Mouse (Mus musculus): Measurements from ENCODE around the gene Meis2. TPM values are rescaled to one million over a fixed set of nuclear protein-coding genes. Genes with fewer than 3 reads are reported as not detected.
A peak's percentile ranks its signal among the peaks of the same experiment; 100 is the strongest.

Gene Meis2
- polyA plus RNA-seq, 1 experiment from 2014 or later, result 139 TPM

DNA sequence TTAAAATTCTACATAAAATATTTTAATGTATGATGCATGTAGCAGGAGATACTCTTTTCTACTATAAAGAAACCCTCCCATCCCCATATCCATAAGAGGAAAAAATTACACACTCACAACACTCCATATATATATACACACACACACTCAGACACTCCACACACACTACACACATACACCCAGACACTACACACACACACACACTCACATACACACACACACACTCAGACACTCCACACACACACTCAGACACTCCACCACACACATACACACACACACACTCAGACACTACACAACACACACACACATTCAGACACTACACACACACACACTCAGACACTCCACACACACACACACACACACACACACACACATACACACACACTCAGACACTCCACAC, 85.1 kb downstream of the Meis2 start:
- Histone ChIP-seq H3K36me3 (no peaks in the 10 kb centered on the region), H3K9ac (no peak overlapping the region), H3K4me1 (replicated peaks) (peaks cover 48% of the 10 kb centered on the region), H3K4me2 (no peak overlapping the region), H3K27me3 (no peaks in the 10 kb centered on the region), H3K27ac (peak overlapping the region; percentile 84), H3K4me3 (no peak overlapping the region), H3K9me3 (no peaks in the 10 kb centered on the region)
- ATAC-seq (ENCODE audit: low FRiP score), result peak; percentile 32; the same call in 1 of the 2 replicates

DNA sequence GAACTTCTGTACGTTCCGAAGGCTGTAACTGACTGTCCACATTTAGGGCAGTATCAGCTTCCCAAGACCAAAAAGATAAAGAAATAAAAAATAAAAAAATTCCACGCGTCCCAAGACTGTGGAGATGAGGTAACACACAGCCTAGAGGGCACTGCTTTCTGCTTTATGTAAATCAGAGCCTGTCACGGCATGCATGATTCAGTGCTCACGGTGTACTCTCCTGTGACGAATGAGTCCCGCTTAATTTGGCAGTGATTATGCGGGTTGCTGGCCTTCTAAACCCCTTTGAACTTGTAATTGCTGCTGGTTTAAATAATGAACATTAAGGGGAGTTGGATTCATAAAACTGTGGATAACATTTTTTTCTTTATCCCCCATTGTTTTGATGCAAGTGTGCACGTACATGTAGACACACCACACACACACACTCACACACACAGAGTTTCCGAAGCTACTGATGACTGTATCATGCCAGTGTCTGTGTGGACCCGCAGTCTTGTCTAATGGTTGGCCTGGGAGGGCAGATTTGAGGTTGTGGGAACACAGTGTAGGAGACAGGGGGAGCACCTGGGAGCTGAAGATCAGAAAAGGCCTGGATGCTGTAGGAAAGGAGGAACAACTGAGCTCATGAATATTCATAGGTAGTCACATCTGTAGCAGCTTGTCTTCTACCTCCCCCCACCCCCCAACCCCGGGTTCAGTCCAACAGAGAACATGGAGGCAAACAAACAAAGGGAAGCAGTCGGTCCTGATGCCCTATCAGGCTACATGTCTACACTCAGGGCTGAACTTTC, 85.8 kb downstream of the Meis2 start:
- peaks cover 42% of the 10 kb centered on the region for H3K4me1 ChIP-seq (replicated peaks)
- ATAC-seq (ENCODE audit: low FRiP score), result peak; percentile 82
- H3K9ac ChIP-seq, result no peak overlapping the region
- no peaks in the 10 kb centered on the region for H3K9me3 ChIP-seq
- H3K27me3 ChIP-seq, result no peaks in the 10 kb centered on the region
- no peak overlapping the region for H3K4me2 ChIP-seq
- peak overlapping the region; percentile 84 for H3K27ac ChIP-seq
- H3K36me3 ChIP-seq, result no peaks in the 10 kb centered on the region
- no peak overlapping the region for H3K4me3 ChIP-seq
- 34% methylated on average over 14 of the region's 14 CpGs for WGBS

DNA sequence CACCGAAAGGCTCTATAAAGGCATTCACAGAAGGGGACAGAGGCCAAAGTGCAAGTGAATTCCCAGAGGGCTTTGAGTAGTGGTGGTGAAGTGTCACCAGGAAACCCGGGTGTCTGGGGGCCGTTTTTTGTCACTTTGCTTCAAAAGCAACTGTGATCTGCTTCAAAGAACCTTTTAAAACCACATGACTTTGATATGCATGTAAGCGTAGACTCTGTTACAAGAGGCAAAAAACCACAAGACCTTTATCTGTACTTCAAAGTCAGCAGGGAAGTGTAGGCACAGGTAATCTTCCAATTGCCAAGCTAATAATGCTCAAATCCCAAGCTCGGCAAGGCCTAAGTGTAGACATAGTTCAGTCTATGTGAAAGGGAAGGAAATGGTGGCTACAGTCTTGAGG, 87.0 kb downstream of the Meis2 start:
- H3K4me3 ChIP-seq, result no peak overlapping the region
- H3K9ac ChIP-seq, result no peak overlapping the region
- H3K36me3 ChIP-seq, result no peaks in the 10 kb centered on the region
- no peak overlapping the region for H3K4me2 ChIP-seq
- H3K9me3 ChIP-seq, result no peaks in the 10 kb centered on the region
- ATAC-seq (ENCODE audit: low FRiP score), result no peak
- H3K27me3 ChIP-seq, result no peaks in the 10 kb centered on the region
- peaks cover 31% of the 10 kb centered on the region for H3K4me1 ChIP-seq (replicated peaks)
- 74% methylated on average over 5 of the region's 5 CpGs for WGBS
- H3K27ac ChIP-seq, result peak overlapping the region; percentile 40; the same call in 1 of the 2 replicates

DNA sequence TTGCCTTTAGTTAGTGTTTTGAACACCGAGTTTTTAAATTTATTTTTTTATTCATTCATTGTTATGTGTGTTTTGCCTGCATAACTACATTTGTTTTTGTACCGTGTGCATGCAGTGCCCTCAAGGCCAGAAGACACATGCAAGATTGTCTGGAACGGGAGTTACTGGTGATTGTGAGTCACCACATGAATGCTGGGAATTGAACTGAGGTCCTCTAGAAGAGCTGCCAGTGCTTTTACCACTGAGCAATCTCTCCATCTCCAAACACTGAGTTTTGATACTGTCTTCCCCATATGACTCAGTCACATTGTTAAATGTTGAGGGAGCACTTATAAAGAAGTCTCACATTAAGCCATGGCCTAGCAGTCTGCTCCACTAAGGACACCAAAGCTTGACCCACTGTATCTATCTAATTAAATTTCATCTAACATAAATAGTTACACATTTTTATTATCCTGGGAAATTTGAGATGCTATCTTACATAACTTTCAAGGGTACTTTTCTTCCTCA, 94.3 kb downstream of the Meis2 start:
- Histone ChIP-seq H3K4me3 (no peak overlapping the region), H3K27me3 (no peaks in the 10 kb centered on the region), H3K27ac (no peak overlapping the region), H3K4me2 (no peak overlapping the region), H3K36me3 (no peaks in the 10 kb centered on the region), H3K9ac (no peak overlapping the region), H3K4me1 (replicated peaks) (0 out of 2 replicates have a peak, but pooled peaks cover 7% of the 10 kb centered on the region), H3K9me3 (no peaks in the 10 kb centered on the region)
- ATAC-seq (ENCODE audit: low FRiP score), result no peak
- WGBS, result 89% methylated on average over 3 of the region's 3 CpGs

DNA sequence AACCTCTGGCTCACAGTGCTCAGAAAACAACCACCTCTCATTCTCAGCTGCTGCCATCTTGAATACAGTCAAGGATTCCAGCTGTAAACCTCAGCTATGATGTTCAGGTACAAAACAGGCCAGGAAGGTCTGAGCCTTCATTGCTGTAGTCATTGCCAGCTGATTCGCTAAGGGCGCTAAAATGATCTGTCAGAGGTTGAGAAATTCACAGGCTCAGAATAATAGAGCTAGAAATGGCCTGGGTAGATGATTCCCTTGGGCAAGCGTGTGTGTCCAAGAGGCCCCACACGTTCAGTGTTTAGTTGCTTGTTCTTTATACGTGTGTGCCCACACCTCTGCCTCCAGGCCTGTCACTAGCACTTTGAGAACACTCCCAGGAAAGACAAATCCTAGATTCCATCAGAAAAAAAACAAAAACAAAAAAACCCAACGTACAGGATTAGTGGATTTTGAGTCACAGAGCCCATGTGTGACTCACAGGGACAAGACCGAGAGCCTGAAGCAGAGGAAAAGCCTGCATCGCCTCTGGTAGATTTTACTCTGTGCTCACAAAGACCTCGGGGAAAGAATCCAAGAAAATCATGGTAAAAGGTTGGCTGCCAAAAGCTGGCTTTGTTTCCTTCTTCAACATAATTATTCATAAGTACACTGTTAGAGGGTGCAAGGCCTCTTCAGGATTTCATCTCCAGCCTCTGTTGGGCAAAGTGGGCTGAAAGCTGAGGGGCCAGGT, 95.4 kb downstream of the Meis2 start:
- Histone ChIP-seq H3K27me3 (no peaks in the 10 kb centered on the region), H3K4me3 (no peak overlapping the region), H3K4me2 (no peak overlapping the region), H3K36me3 (no peaks in the 10 kb centered on the region), H3K4me1 (replicated peaks) (peaks cover 15% of the 10 kb centered on the region), H3K9me3 (no peaks in the 10 kb centered on the region), H3K27ac (peak overlapping the region; percentile 48), H3K9ac (no peak overlapping the region)
- no peak for ATAC-seq (ENCODE audit: low FRiP score)
- 81% methylated on average over 9 of the region's 9 CpGs for WGBS

DNA sequence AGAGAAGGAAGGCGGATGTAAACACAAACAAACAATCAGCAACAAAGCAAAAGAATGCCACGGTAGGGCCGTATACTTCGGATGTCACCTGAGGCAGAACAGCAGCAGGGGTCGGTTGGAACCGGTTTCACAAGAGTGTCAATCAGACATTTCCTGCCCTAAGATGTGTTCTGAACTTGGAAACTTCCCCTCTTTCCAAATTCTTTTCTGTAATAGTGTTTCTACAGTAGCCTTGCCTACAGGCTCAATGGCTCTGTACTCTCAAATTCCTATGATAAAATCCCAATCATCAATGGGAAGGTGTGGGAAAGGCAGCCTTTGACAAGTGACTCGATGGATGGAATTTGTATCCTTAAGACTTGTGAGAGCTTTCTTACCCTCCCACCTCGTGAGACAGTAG, 96.4 kb downstream of the Meis2 start:
- Histone ChIP-seq H3K9me3 (no peaks in the 10 kb centered on the region), H3K4me2 (no peak overlapping the region), H3K27me3 (no peaks in the 10 kb centered on the region), H3K36me3 (no peaks in the 10 kb centered on the region), H3K4me3 (no peak overlapping the region), H3K9ac (no peak overlapping the region), H3K4me1 (replicated peaks) (peaks cover 25% of the 10 kb centered on the region), H3K27ac (no peak overlapping the region; the same call in 1 of the 2 replicates)
- WGBS, result 77% methylated on average over 8 of the region's 8 CpGs
- no peak for ATAC-seq (ENCODE audit: low FRiP score)

DNA sequence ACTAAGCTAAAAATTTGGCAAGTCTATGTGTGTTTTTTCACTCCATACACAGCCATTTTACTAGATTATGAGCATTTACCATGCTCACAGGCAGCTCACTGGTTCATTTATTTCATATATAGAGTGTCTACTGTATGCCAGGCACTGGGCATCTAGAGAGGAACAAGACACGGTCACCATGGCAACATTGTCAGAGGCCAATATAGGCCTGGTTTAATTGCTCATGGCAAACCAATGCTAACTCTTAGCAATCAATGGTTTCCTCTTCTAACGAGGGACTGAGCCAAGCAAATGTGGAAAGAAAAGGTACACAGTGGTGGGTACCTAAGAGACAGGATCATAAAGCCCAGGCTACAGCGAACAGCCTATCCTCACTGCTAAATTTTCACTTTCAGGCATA, 100.7 kb downstream of the Meis2 start:
- H3K27ac ChIP-seq, result peak overlapping the region; percentile 55; the same call in 1 of the 2 replicates
- 73% methylated on average over 3 of the region's 3 CpGs for WGBS

DNA sequence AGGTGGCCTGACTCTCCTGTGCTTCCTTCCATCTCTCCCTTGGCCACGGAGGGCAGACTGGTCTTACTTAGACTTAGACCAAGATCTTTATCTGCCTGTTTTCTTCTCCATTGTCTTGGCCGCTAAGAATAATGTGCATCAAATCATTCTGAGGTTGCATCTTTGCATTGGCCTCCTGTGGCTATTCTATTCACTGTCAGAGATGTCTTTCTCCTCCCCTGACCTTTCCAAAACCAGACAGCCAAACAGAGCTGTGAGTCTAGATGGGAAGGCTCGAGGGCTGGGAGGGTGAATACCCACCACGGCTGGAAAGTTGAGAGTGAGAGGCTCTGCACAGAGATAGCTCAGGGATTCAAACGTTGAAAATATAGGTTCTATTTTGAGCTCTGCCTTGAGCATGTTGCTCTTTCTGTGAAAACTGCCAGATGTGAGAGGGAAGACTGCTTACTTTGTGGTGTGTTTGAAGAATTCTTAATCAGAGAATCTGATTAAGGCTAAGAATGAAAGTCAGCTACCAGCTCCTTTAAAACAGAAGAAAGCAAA, 102.3 kb downstream of the Meis2 start:
- H3K4me1 ChIP-seq (replicated peaks), result peaks cover 51% of the 10 kb centered on the region
- no peak for ATAC-seq (ENCODE audit: low FRiP score)
- H3K27me3 ChIP-seq, result no peaks in the 10 kb centered on the region
- H3K9me3 ChIP-seq, result no peaks in the 10 kb centered on the region
- WGBS, result 27% methylated on average over 5 of the region's 5 CpGs
- no peak overlapping the region for H3K4me2 ChIP-seq
- peak overlapping the region; percentile 48 for H3K27ac ChIP-seq
- H3K36me3 ChIP-seq, result no peaks in the 10 kb centered on the region
- H3K4me3 ChIP-seq, result no peak overlapping the region
- H3K9ac ChIP-seq, result no peak overlapping the region

More for the DNA sequence above, 100.7 kb downstream of the Meis2 start:
- ATAC-seq (ENCODE audit: low FRiP score), result peak; percentile 64; the same call in 1 of the 2 replicates
- Histone ChIP-seq H3K9me3 (no peaks in the 10 kb centered on the region), H3K4me3 (no peak overlapping the region), H3K4me2 (no peak overlapping the region), H3K4me1 (replicated peaks) (peaks cover 50% of the 10 kb centered on the region), H3K9ac (no peak overlapping the region), H3K27me3 (no peaks in the 10 kb centered on the region), H3K36me3 (no peaks in the 10 kb centered on the region)

DNA sequence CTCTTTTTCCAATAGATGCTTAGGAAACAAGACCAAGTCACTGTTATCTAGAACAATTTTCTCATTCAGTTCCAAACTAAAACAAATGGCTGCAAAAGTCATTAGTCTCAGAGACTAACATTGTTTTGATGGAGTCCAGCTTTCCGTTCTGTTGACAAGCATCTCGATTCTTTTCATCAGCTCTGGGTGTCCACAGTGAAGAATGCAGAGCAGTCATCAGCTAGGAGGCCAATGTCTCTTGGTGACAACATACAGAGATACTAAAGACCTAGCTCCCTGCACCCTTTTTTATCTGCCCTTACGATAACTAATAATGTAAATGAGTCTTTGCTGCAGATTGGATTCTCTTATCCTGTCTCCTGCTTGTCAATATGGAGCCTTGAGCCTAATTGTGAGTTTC, 102.9 kb downstream of the Meis2 start:
- Histone ChIP-seq H3K4me1 (replicated peaks) (peaks cover 51% of the 10 kb centered on the region), H3K36me3 (no peaks in the 10 kb centered on the region), H3K9me3 (no peaks in the 10 kb centered on the region), H3K4me2 (no peak overlapping the region), H3K4me3 (no peak overlapping the region), H3K9ac (no peak overlapping the region), H3K27me3 (no peaks in the 10 kb centered on the region), H3K27ac (peak overlapping the region; percentile 48; the same call in 1 of the 2 replicates)
- 67% methylated on average over 3 of the region's 3 CpGs for whole genome bisulfite sequencing
- no peak for ATAC-seq (ENCODE audit: low FRiP score)

DNA sequence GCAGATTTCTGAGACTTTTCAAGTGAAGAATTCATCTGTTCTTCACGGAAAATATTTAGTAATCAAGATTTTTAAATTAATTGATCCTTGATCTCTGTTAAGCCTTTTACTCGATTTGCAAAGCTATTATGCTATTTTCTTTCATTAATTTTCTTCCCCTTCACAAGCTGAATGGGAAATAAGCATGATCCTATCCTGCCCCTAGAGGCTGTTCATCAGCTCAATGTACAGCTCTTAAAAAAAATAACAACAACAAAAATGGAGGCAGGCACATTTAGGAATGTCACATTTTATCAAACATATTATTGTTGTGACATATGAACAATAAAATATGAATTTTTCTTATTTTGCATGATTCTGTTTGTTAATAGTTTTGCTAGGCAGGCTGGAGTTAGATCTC, 103.5 kb downstream of the Meis2 start:
- H3K36me3 ChIP-seq, result no peaks in the 10 kb centered on the region
- H3K4me2 ChIP-seq, result no peak overlapping the region
- H3K27ac ChIP-seq, result no peak overlapping the region
- 61% methylated on average over 2 of the region's 2 CpGs for WGBS
- no peaks in the 10 kb centered on the region for H3K27me3 ChIP-seq
- H3K9ac ChIP-seq, result no peak overlapping the region
- ATAC-seq (ENCODE audit: low FRiP score), result no peak
- H3K4me3 ChIP-seq, result no peak overlapping the region
- H3K4me1 ChIP-seq (replicated peaks), result peaks cover 51% of the 10 kb centered on the region
- no peaks in the 10 kb centered on the region for H3K9me3 ChIP-seq

DNA sequence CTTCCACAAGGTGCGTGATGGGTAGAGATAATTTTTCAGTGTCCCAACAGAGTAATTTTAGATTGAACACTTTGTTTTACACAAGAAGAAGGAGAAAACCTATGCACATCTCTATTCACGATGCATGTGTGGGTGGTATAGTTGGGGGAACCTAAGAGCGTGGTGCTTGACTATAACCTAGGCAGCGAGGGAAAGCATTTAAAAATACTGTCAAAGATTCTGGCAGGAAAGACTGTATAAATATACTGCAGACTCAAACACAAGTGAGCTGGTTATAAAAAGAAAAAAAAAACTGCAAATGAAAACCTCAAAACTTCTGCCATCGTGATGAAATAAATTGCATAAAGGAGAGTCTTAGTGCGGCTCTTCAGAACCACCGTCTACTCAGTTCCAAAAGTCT, 105.0 kb downstream of the Meis2 start:
- Histone ChIP-seq H3K27me3 (no peaks in the 10 kb centered on the region), H3K27ac (no peak overlapping the region), H3K4me3 (no peak overlapping the region), H3K36me3 (no peaks in the 10 kb centered on the region), H3K4me1 (replicated peaks) (peaks cover 50% of the 10 kb centered on the region), H3K4me2 (no peak overlapping the region), H3K9ac (no peak overlapping the region), H3K9me3 (no peaks in the 10 kb centered on the region)
- ATAC-seq (ENCODE audit: low FRiP score), result no peak
- WGBS, result 85% methylated on average over 7 of the region's 7 CpGs

DNA sequence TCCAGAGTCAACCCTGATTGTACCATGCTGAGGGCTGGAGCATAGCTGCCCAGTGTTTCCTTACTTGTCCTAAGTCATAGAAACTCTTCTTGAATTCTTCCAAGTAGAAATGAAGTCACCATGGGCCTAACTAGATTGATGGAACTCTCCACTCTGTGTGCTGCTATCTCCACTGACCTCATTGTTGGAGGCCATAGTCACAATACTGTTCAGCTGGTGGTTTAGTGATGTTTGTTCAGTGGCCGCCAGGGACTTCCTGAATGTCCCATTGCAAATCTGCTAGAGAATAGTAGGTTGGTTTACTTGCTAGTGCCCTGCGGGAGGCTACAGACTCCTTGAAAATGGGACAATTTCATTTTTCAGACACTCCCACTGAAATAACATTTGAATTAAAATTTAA, 108.9 kb downstream of the Meis2 start:
- no peak for ATAC-seq (ENCODE audit: low FRiP score)
- no peak overlapping the region for H3K9ac ChIP-seq
- WGBS, result 73% methylated on average over 2 of the region's 2 CpGs
- no peak overlapping the region for H3K4me2 ChIP-seq
- H3K4me3 ChIP-seq, result no peak overlapping the region
- no peaks in the 10 kb centered on the region for H3K36me3 ChIP-seq
- no peaks in the 10 kb centered on the region for H3K27me3 ChIP-seq
- H3K27ac ChIP-seq, result no peak overlapping the region
- H3K9me3 ChIP-seq, result no peaks in the 10 kb centered on the region
- H3K4me1 ChIP-seq (replicated peaks), result peaks cover 20% of the 10 kb centered on the region; the same call in 1 of the 2 replicates

Measured in hindbrain, embryonic 13.5 days (tissue).